Mouse (Mus musculus) layer of hippocampus, postnatal 25 days (tissue): ENCODE measurements around the gene Tmem238l. TPM values are rescaled to one million over a fixed set of nuclear protein-coding genes. Genes with fewer than 3 reads are reported as not detected.

Source experiments
- total RNA-seq, 2 experiments: library from RNA; stranded (reverse); gene quantifications; 2 replicates each; pipeline ENCODE4 v1.2.3; 2021

Tmem238l gene
- total RNA-seq, 2 experiments from 2014 or later = not detected

Other genes with a start within 250 kb of the Tmem238l start
- 1 to 10 TPM; 1.4 to 1.9 TPM for gene Pirt, start 44.7 kb upstream of the Tmem238l start, total RNA-seq
- gene Tmem220, start 68.5 kb downstream of the Tmem238l start, total RNA-seq = under 1 TPM; 0.52 to 0.66 TPM
- 10 to 100 TPM; 20.9 to 29.2 TPM for gene Adprm, start 96.0 kb downstream of the Tmem238l start, total RNA-seq
- 1 to 10 TPM; 8.3 to 9.5 TPM for gene Sco1, start 96.0 kb downstream of the Tmem238l start, total RNA-seq
- under 1 TPM; 0.59 to 0.66 TPM for gene Myh3, start 121.7 kb downstream of the Tmem238l start, total RNA-seq
- gene Myh2, start 214.4 kb downstream of the Tmem238l start, total RNA-seq = under 1 TPM; 0.16 to 0.17 TPM
- gene Myh1, start 243.4 kb downstream of the Tmem238l start, total RNA-seq = under 1 TPM; 0.07 to 0.12 TPM